Mouse (Mus musculus): Measurements from ENCODE around the gene Zmynd8. TPM values are rescaled to one million over a fixed set of nuclear protein-coding genes. Genes with fewer than 3 reads are reported as not detected.

Zmynd8 gene
- polyA plus RNA-seq, 1 experiment from 2014 or later: 71.5 TPM

GRCm38 (mm10) chr2:165821671-165822070, 77.1 kb downstream of the Zmynd8 start:
- Histone ChIP-seq H3K4me1 (peaks cover 8% of the 10 kb centered on the region; the same call in 1 of the 2 replicates), H3K4me3 (replicated peaks) (no peak overlapping the region), H3K9ac (no peak overlapping the region), H3K27ac (no peak overlapping the region), H3K27me3 (0 out of 2 replicates have a peak, but pooled peaks cover 2% of the 10 kb centered on the region), H3K9me3 (no peaks in the 10 kb centered on the region), H3K36me3 (replicated peaks) (peaks cover 82% of the 10 kb centered on the region), H3K4me2 (no peak overlapping the region)
- ATAC-seq (ENCODE audit: low FRiP score): no peak
- WGBS: 91% methylated on average over 12 of the region's 12 CpGs

GRCm38 (mm10) chr2:165820504-165821095, 78.2 kb downstream of the Zmynd8 start:
- no peak for ATAC-seq (ENCODE audit: low FRiP score)
- Histone ChIP-seq H3K9ac (no peak overlapping the region), H3K4me3 (replicated peaks) (no peak overlapping the region), H3K36me3 (replicated peaks) (peaks cover 87% of the 10 kb centered on the region), H3K27me3 (no peaks in the 10 kb centered on the region), H3K9me3 (no peaks in the 10 kb centered on the region), H3K4me1 (peaks cover 11% of the 10 kb centered on the region), H3K27ac (no peak overlapping the region), H3K4me2 (no peak overlapping the region)
- WGBS: 83% methylated on average over 15 of the region's 15 CpGs

- WGBS: 96% methylated on average over 3 of the region's 3 CpGs
- no peak overlapping the region for H3K27ac ChIP-seq
Measured at GRCm38 (mm10) chr2:165820073-165820472, 78.7 kb downstream of the Zmynd8 start.

GRCm38 (mm10) chr2:165818985-165819948, 79.5 kb downstream of the Zmynd8 start:
- Histone ChIP-seq H3K4me3 (replicated peaks) (no peak overlapping the region), H3K9me3 (no peaks in the 10 kb centered on the region), H3K36me3 (replicated peaks) (peaks cover 87% of the 10 kb centered on the region), H3K4me1 (peaks cover 7% of the 10 kb centered on the region), H3K9ac (no peak overlapping the region), H3K4me2 (no peak overlapping the region), H3K27ac (no peak overlapping the region), H3K27me3 (no peaks in the 10 kb centered on the region)
- 80% methylated on average over 10 of the region's 10 CpGs for WGBS
- peak; percentile 37 for ATAC-seq (ENCODE audit: low FRiP score)

More at GRCm38 (mm10) chr2:165820073-165820472, 78.7 kb downstream of the Zmynd8 start:
- no peaks in the 10 kb centered on the region for H3K9me3 ChIP-seq
- H3K27me3 ChIP-seq: no peaks in the 10 kb centered on the region
- H3K4me3 ChIP-seq (replicated peaks): no peak overlapping the region
- peaks cover 11% of the 10 kb centered on the region for H3K4me1 ChIP-seq
- ATAC-seq (ENCODE audit: low FRiP score): 0 out of 2 replicates have a peak, but pooled peaks have one; percentile 2
- peaks cover 87% of the 10 kb centered on the region for H3K36me3 ChIP-seq (replicated peaks)
- H3K9ac ChIP-seq: no peak overlapping the region
- no peak overlapping the region for H3K4me2 ChIP-seq

- no peak overlapping the region for H3K4me3 ChIP-seq (replicated peaks)
- H3K4me2 ChIP-seq: no peak overlapping the region
- no peaks in the 10 kb centered on the region for H3K9me3 ChIP-seq
- H3K4me1 ChIP-seq: peaks cover 7% of the 10 kb centered on the region
- H3K27me3 ChIP-seq: no peaks in the 10 kb centered on the region
- no peak overlapping the region for H3K27ac ChIP-seq
- 94% methylated on average over 6 of the region's 6 CpGs for WGBS
- peaks cover 87% of the 10 kb centered on the region for H3K36me3 ChIP-seq (replicated peaks)
- H3K9ac ChIP-seq: no peak overlapping the region
- ATAC-seq (ENCODE audit: low FRiP score): no peak
Measured at GRCm38 (mm10) chr2:165818570-165818969, 80.2 kb downstream of the Zmynd8 start.

GRCm38 (mm10) chr2:165817437-165817836, 81.4 kb downstream of the Zmynd8 start:
- Histone ChIP-seq H3K9me3 (no peaks in the 10 kb centered on the region), H3K9ac (no peak overlapping the region), H3K27me3 (no peaks in the 10 kb centered on the region), H3K4me3 (replicated peaks) (no peak overlapping the region), H3K4me2 (no peak overlapping the region), H3K4me1 (peaks cover 7% of the 10 kb centered on the region), H3K27ac (no peak overlapping the region), H3K36me3 (replicated peaks) (peaks cover 85% of the 10 kb centered on the region)
- no peak for ATAC-seq (ENCODE audit: low FRiP score)
- WGBS: 92% methylated on average over 10 of the region's 10 CpGs

GRCm38 (mm10) chr2:165815103-165815880, 83.5 kb downstream of the Zmynd8 start:
- no peak overlapping the region for H3K4me2 ChIP-seq
- H3K9ac ChIP-seq: no peak overlapping the region
- H3K36me3 ChIP-seq (replicated peaks): peaks cover 86% of the 10 kb centered on the region
- 0 out of 2 replicates have a peak, but pooled peaks have one; percentile 31 for ATAC-seq (ENCODE audit: low FRiP score)
- H3K4me1 ChIP-seq: peaks cover 7% of the 10 kb centered on the region
- H3K27me3 ChIP-seq: no peaks in the 10 kb centered on the region
- H3K27ac ChIP-seq: peak overlapping the region; percentile 59; the same call in 1 of the 2 replicates
- no peak overlapping the region for H3K4me3 ChIP-seq (replicated peaks)
- 85% methylated on average over 27 of the region's 28 CpGs for WGBS
- no peaks in the 10 kb centered on the region for H3K9me3 ChIP-seq

- H3K36me3 ChIP-seq (replicated peaks): peaks cover 94% of the 10 kb centered on the region
- ATAC-seq (ENCODE audit: low FRiP score): no peak
- H3K4me2 ChIP-seq: no peak overlapping the region
- no peak overlapping the region for H3K4me3 ChIP-seq (replicated peaks)
- H3K27me3 ChIP-seq: no peaks in the 10 kb centered on the region
- 92% methylated on average over 8 of the region's 8 CpGs for WGBS
- H3K9me3 ChIP-seq: no peaks in the 10 kb centered on the region
- no peak overlapping the region for H3K9ac ChIP-seq
- no peak overlapping the region for H3K27ac ChIP-seq
- H3K4me1 ChIP-seq: peaks cover 7% of the 10 kb centered on the region
Measured at GRCm38 (mm10) chr2:165812889-165813288, 85.9 kb downstream of the Zmynd8 start.

GRCm38 (mm10) chr2:165811536-165811935, 87.3 kb downstream of the Zmynd8 start:
- Histone ChIP-seq H3K9ac (no peak overlapping the region), H3K9me3 (no peaks in the 10 kb centered on the region), H3K36me3 (replicated peaks) (peaks cover 95% of the 10 kb centered on the region), H3K4me2 (no peak overlapping the region), H3K27ac (no peak overlapping the region), H3K4me1 (peaks cover 7% of the 10 kb centered on the region), H3K27me3 (no peaks in the 10 kb centered on the region), H3K4me3 (replicated peaks) (no peak overlapping the region)
- WGBS: 64% methylated on average over 5 of the region's 5 CpGs
- no peak for ATAC-seq (ENCODE audit: low FRiP score)

GRCm38 (mm10) chr2:165809901-165810477, 88.8 kb downstream of the Zmynd8 start:
- ATAC-seq (ENCODE audit: low FRiP score): no peak
- H3K36me3 ChIP-seq (replicated peaks): peaks cover 95% of the 10 kb centered on the region

GRCm38 (mm10) chr2:165809091-165809490, 89.7 kb downstream of the Zmynd8 start:
- H3K4me3 ChIP-seq (replicated peaks): no peak overlapping the region
- no peaks in the 10 kb centered on the region for H3K4me1 ChIP-seq
- H3K4me2 ChIP-seq: no peak overlapping the region
- H3K9me3 ChIP-seq: no peaks in the 10 kb centered on the region
- no peaks in the 10 kb centered on the region for H3K27me3 ChIP-seq
- H3K27ac ChIP-seq: no peak overlapping the region
- 97% methylated on average over 5 of the region's 5 CpGs for WGBS
- no peak overlapping the region for H3K9ac ChIP-seq
- no peak for ATAC-seq (ENCODE audit: low FRiP score)
- H3K36me3 ChIP-seq (replicated peaks): peaks cover 95% of the 10 kb centered on the region

More at GRCm38 (mm10) chr2:165809901-165810477, 88.8 kb downstream of the Zmynd8 start:
- Histone ChIP-seq H3K27me3 (no peaks in the 10 kb centered on the region), H3K4me2 (no peak overlapping the region), H3K9me3 (no peaks in the 10 kb centered on the region), H3K4me1 (no peaks in the 10 kb centered on the region), H3K27ac (no peak overlapping the region), H3K4me3 (replicated peaks) (no peak overlapping the region), H3K9ac (no peak overlapping the region)
- 86% methylated on average over 5 of the region's 5 CpGs for WGBS

Measured in forebrain, embryonic 12.5 days (tissue).